Mouse (Mus musculus) spleen, adult 18-20 months (tissue): Measurements from ENCODE around the gene H60b.
"Not testable (repeated sequence)": the region's sequence is repeated elsewhere in the genome, so short reads cannot be mapped to it uniquely, and the experiment has no call there.

Experiments
- DNase-seq, 2 experiments: peaks; one replicate each; pipeline ENCODE4 v3.0.0; 2022; ENCODE audit warnings: mixed read lengths in 2 of 2

Gene H60b

GRCm38 (mm10) chr10:22274445-22275057, 116.2 kb downstream of the H60b start:
- DNase-seq = no peak

GRCm38 (mm10) chr10:22278468-22278867, 120.1 kb downstream of the H60b start:
- not testable (repeated sequence) for DNase-seq

DNA sequence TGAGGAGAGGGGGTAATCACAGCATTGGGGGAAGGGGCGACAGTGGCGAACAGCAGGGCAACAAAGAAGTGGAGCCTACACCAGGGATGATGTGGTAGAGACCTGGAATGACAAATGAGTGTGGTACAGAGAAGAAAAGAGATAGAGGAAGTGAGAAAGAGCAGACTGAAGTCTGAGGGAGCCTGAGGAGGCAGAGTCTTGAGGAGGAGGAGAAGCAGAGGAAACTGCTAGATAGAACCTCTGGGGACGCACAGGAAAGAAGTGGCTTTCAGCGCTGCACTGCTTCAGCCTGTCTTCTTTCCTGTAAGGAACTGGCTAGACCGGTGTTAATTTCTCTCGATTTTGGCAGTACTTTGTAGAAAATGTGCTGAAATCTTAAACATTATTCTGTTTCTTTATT, 124.4 kb downstream of the H60b start:
- DNase-seq = no peak

DNA sequence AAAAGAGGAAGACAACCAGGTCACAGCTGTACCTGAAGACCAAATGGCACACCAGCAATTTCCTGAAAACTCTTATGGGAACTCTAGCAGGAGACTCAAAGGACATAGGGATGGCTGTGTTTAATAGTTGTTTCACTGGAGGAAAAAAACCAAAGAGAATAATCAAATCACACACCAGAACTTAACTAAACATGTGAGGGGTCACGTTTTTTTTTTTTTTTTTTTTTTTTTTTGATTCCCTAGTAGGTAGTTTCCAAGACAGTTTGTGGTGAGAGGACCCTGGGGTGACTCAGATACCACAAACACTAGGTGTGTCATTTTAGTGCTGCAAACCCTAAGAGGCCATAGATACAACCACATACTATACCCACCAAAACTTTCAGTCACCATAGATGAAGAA, 137.3 kb downstream of the H60b start:
- DNase-seq = no peak

DNA sequence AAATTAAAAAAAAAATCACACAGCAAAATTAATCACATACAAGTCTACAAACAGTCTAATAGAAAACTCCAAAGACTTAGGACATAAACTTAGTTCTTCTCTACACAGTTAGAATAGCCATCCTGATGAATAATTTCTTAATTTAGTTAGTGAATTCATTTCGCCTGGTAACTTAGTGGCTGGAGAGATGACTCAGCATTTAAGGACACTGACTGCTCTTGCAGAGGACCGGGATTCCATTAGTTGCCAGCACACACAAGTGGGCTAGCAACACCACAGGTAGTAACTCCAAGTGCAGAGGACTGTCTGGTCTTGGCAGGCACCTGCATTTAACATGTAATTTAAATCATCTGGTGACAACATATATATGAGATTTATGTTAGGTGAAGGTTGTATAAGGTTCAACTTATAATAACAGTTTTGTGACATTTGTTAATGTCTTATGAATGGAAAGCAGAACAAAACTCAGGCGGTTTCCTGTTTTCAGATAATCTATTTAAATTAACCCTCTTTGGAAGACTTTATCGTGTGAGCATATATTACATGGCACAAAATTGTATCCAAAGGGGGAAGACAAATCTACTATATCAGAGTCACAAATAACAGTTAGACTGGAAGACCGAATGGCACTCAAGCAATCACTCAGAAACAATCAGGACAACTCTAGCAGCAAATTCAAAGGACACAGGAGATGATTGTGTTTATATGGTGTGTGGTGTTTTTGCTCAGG, 138.8 kb downstream of the H60b start:
- no peak for DNase-seq

DNA sequence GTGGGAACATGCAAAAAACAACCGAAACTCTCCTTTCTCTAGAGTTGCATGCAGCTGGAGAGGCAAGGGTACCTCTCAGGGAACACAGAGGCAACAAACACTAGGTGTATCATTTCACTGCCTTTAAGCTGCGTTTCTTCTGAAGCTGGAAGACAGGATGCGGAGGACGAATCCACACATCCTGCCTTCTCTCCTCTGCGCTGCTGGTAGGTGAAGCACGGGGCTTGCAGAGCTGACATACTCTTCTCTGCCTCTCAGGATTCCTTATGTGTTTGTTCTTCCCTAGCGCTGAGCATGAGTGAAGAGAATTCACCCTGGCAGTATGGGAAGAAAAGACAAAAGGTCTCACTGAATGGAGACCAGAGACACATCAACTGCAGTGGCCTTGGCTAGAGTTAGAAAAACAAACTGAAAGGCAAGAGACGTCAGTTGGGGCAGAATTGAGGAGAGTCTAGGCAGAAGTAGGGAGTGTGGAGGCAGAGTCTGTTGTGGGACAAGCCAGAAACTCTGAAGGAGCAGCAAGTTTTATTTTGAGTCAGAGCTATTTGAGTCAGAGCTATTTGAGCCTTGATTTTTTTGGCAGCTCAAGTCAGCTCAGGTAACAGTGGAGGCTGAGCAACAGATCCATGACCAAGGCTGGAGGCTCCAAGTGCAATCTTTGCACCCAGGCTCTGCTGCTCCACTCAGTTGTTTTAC, 139.5 kb downstream of the H60b start:
- no peak for DNase-seq

DNA sequence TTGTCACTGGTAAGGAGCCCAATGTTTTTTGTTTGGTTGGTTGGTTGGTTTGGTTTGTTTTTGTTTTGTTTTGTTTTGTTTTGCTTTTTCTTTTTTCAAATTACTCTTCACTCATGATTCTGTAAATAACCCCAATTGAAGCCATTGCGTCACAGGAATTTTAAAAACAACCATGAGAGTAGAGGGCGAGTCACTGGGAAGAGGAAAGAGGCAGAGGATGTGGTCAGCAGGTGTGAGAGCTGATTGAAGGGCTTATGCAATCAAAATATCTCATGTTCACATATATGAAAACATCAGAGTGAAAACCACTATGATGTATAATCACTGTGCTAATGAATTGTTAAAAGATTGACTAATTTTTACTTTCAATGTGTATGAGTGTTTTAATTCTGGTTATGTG, 140.9 kb downstream of the H60b start:
- DNase-seq = no peak

DNA sequence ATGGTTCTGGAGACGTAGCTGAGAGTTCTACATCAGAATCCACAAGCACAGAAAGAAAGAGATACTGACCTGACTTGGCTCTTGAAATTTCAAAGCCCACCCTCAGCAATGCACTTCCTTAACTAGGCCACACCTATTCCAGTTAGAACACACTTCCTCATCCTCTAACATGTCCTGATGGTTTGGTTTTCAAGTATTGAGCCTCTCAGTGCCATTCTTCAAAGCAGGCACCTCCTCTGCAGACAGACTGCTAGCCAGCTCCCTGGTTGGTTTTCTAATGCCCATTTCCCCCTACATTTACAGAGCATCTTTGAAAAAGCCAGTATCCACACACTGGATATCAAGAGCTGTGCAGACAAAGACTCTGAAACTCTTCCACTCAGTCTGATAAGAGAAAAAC, 143.3 kb downstream of the H60b start:
- no peak for DNase-seq

DNA sequence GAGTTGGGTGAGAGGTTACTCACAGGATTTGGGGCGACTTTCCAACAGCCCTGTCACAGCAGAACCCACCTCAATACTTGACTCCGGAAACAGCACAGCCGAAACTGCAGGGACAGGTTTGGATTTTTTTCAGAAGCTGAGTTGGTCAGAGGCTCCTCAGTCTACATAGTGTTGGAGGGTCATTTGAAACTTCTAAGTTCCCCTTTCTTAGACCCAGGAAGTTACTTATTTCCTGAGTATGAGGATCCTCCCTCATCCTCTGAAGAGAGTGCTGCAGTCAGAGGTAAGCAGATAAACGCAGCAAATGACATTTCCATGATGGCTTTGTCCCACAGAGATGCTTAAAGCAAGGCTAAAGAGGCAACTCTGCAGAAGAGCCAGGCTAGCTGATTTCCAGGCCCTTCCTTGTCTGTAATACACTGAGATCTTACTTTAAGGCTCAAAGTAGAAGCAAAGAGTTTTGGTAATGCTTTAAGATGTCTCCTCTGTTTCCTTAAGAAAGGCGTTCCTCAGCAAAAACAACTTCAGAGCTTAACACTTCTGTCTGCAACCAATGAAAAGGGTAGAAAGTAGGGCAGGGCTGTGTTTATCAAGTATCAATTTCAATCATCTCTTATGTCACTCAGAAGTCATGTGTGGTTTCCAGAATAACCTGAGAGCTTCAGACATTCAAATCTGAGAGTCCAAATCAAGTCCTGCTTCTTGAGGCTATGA, 144.1 kb downstream of the H60b start:
- DNase-seq = no peak

DNA sequence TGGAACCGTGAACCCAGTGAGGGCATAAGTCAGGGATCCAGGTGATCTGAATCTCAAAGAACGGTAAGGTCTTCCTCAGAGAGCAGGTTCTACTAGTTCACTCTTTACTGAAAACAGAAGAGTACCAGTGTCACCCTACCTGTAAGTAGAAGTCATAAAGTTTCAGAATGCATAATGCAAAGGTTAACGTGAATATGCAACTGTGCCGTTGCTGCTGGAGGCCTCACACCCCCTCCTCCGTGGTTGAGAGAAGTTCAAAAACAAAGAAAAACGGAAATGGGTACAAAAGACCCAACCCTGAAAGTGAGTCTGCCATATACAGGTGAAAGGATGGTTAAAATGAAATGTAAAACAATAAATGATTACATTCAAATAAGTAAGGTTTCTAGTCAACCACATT, 145.3 kb downstream of the H60b start:
- no peak for DNase-seq

GRCm38 (mm10) chr10:22305801-22306200, 147.4 kb downstream of the H60b start:
- no peak for DNase-seq

- peak; percentile 36 to 42 for DNase-seq
Observed at GRCm38 (mm10) chr10:22306452-22306851, 148.1 kb downstream of the H60b start.

GRCm38 (mm10) chr10:22308221-22308620, 149.8 kb downstream of the H60b start:
- no peak for DNase-seq

GRCm38 (mm10) chr10:22322858-22323257, 164.5 kb downstream of the H60b start:
- DNase-seq = no peak
